Mouse (Mus musculus) thymus, postnatal 36 days (tissue): ENCODE results near the gene Hscb.
"Not testable (repeated sequence)": the region's sequence is repeated elsewhere in the genome, so short reads cannot be mapped to it uniquely, and the experiment has no call there.

Source experiments
- DNase-seq, 2 experiments: peaks; one replicate each; pipeline ENCODE4 v3.0.0; 2022; ENCODE audit warnings: mixed read lengths in 2 of 2

The Hscb gene

GRCm38 (mm10) chr5:110839678-110840365, at the start of gene Hscb, which contains the start of gene Chek2:
Hscb (minus strand) TSS chr5:110839777.
Chek2 (plus strand) TSS chr5:110839979.
- DNase-seq = peak; percentile 96 to 97

- no peak for DNase-seq
Measured at GRCm38 (mm10) chr5:110888596-110888995, 49.0 kb upstream of the Hscb start.

- peak; percentile 88 to 89 for DNase-seq
Measured at GRCm38 (mm10) chr5:110879584-110880374, 40.2 kb upstream of the Hscb start, which contains the start of gene Ttc28. Ttc28 (plus strand) TSS chr5:110879803.

GRCm38 (mm10) chr5:110879042-110879441, 39.5 kb upstream of the Hscb start:
- DNase-seq = no peak

GRCm38 (mm10) chr5:110878526-110878925, 38.9 kb upstream of the Hscb start:
- DNase-seq = not testable (repeated sequence)

- DNase-seq = no peak
Measured at GRCm38 (mm10) chr5:110877666-110878505, 38.3 kb upstream of the Hscb start.

GRCm38 (mm10) chr5:110875286-110875685, 35.7 kb upstream of the Hscb start:
- no peak for DNase-seq

GRCm38 (mm10) chr5:110874711-110875110, 35.1 kb upstream of the Hscb start:
- no peak for DNase-seq

- no peak for DNase-seq
Measured at GRCm38 (mm10) chr5:110873160-110873559, 33.6 kb upstream of the Hscb start.

- no peak for DNase-seq
Measured at GRCm38 (mm10) chr5:110869242-110869669, 29.7 kb upstream of the Hscb start.

- DNase-seq = no peak
Measured at GRCm38 (mm10) chr5:110868460-110868859, 28.9 kb upstream of the Hscb start.

- DNase-seq = no peak
Measured at GRCm38 (mm10) chr5:110860445-110860844, 20.9 kb upstream of the Hscb start.

- DNase-seq = no peak
Measured at GRCm38 (mm10) chr5:110859013-110859650, 19.6 kb upstream of the Hscb start.

GRCm38 (mm10) chr5:110857091-110857490, 17.5 kb upstream of the Hscb start:
- no peak for DNase-seq

GRCm38 (mm10) chr5:110852990-110853389, 13.4 kb upstream of the Hscb start:
- no peak for DNase-seq

- peak; percentile 1 to 15 for DNase-seq
Measured at GRCm38 (mm10) chr5:110841046-110841862, 1.7 kb upstream of the Hscb start.

- DNase-seq = peak; percentile 65 to 68
Measured at GRCm38 (mm10) chr5:110840465-110840864, 888 bp upstream of the Hscb start.

- no peak for DNase-seq
Measured at GRCm38 (mm10) chr5:110839038-110839677, 419 bp downstream of the Hscb start.

GRCm38 (mm10) chr5:110838016-110838415, 1.6 kb downstream of the Hscb start:
- not testable (repeated sequence) for DNase-seq

- peak; percentile 26 to 28 for DNase-seq
Measured at GRCm38 (mm10) chr5:110835959-110836358, 3.6 kb downstream of the Hscb start.
